ENCODE assay signal across 8 mouse cellular contexts in the genomic region with DNA sequence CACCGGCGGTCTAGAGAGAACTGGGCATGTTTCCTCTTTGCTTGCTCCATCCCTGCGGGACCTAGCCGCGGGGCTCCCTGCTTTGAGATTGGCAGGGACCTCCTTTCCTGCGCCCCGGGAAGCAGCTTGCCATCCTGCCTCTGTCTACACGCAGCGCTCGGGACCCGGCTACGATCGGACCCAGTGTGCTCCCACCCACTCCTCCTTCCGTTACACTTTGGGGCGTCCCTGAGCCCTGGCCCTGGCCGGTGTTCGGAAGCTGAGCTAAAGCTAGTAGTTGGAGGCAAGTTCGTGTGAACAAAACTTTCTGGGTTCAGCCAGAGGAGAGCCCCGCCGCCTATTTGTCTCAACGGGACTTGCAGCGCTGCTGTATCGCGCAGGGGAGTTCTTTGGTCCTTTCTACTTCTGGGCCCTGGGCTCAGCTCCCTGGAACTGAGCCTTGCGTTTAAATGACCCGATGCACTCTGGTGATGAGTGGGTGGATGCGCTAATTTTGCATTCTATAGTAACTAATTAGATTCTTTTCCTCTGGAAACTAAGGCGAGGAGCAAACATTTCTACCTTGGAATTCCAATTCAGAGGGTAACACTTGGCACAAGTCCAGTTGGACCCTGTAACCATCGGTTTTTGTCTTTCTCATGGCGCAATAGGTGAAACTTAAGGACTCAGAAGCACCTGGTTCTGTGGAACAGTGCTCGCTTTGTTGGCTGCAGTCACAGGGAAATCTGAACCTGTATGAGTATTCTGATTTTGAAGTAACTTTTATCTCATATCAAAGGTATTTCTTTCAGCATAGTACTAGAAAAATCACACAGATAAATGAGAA. TPM values are rescaled to one million over a fixed set of nuclear protein-coding genes. Genes with fewer than 3 reads are reported as not detected.
DNase-seq lines count a peak whose midpoint lies in the region; ATAC-seq and TF ChIP-seq lines count a peak whose summit lies in the region.

No protein-coding gene starts in this region.

- TF ChIP-seq CTCF in liver, adult 2 months (IDR thresholded peaks at IDR 0.05; ENCODE audit: low read depth, low read length) = no peak

- H3K27ac ChIP-seq in intestine, embryonic 16.5 days (ENCODE audit: low read length) = peak overlapping the region; percentile 89
- H3K27ac ChIP-seq in liver, adult 2 months (replicated peaks; ENCODE audit: insufficient read depth, low read depth, low read length) = no peak overlapping the region
- H3K27ac ChIP-seq in midbrain, embryonic 15.5 days = peak overlapping the region; percentile 74

- no peaks in the 10 kb centered on the region for H3K79me2 ChIP-seq in liver, adult 2 months (ENCODE audit: control insufficient read depth, insufficient read depth, low read length)

- H3K4me3 ChIP-seq in erythroblast, embryonic 14.5 days (replicated peaks) = peak overlapping the region; percentile 55
- peak overlapping the region; percentile 87 for H3K4me3 ChIP-seq in intestine, embryonic 16.5 days (ENCODE audit: low read length)
- peak overlapping the region; percentile 81 for H3K4me3 ChIP-seq in liver, adult 2 months (ENCODE audit: insufficient read depth, low read depth, low read length)
- H3K4me3 ChIP-seq in midbrain, embryonic 15.5 days = peak overlapping the region; percentile 96

- no peaks in the 10 kb centered on the region for H3K36me3 ChIP-seq in erythroblast, embryonic 14.5 days (ENCODE audit: control insufficient read depth)
- H3K36me3 ChIP-seq in intestine, embryonic 16.5 days (ENCODE audit: control insufficient read depth, insufficient read depth, low read length) = no peaks in the 10 kb centered on the region
- H3K36me3 ChIP-seq in liver, adult 2 months (ENCODE audit: control insufficient read depth, insufficient read depth, low read length) = no peaks in the 10 kb centered on the region
- H3K36me3 ChIP-seq in midbrain, embryonic 15.5 days (replicated peaks) = no peaks in the 10 kb centered on the region

- no peak for ATAC-seq in erythroblast, adult 5-6 weeks (replicated peaks; ENCODE audit: low FRiP score, poor library complexity, severe bottlenecking)
- ATAC-seq in common myeloid progenitor, adult 5-6 weeks (replicated peaks; ENCODE audit: low read depth, poor library complexity, severe bottlenecking) = peak; percentile 53
- peak; percentile 57 for ATAC-seq in intestine, embryonic 16.5 days
- ATAC-seq in midbrain, embryonic 15.5 days (replicated peaks) = peak; percentile 83

- 1% methylated on average over 31 of the region's 31 CpGs for WGBS in intestine, embryonic 16.5 days
- 5% methylated on average over 31 of the region's 31 CpGs for WGBS in liver, adult 2 months
- WGBS in midbrain, embryonic 15.5 days = 3% methylated on average over 31 of the region's 31 CpGs

- peak overlapping the region; percentile 68 for H3K4me2 ChIP-seq in intestine, embryonic 16.5 days (ENCODE audit: low read depth, low read length)
- H3K4me2 ChIP-seq in midbrain, embryonic 15.5 days = peak overlapping the region; percentile 97

- peak; percentile 33 to 65 for DNase-seq in gastrocnemius, postnatal 4 days (ENCODE audit: low spot score in 2 of 2)
- no peak for DNase-seq in liver, adult 2 months (ENCODE audit: extremely low read depth, low read depth, low spot score)
- peak; percentile 16 to 30 for DNase-seq in thymus, adult 18-20 months

- H3K9ac ChIP-seq in intestine, embryonic 16.5 days (ENCODE audit: low read depth, low read length) = peak overlapping the region; percentile 86
- H3K9ac ChIP-seq in liver, adult 2 months (ENCODE audit: low read depth, low read length) = peak overlapping the region; percentile 62
- H3K9ac ChIP-seq in midbrain, embryonic 15.5 days = peak overlapping the region; percentile 84

- H3K9me3 ChIP-seq in erythroblast, embryonic 14.5 days (ENCODE audit: control insufficient read depth, low read length) = no peaks in the 10 kb centered on the region
- no peaks in the 10 kb centered on the region for H3K9me3 ChIP-seq in intestine, embryonic 16.5 days (ENCODE audit: control insufficient read depth, low read length)
- no peaks in the 10 kb centered on the region for H3K9me3 ChIP-seq in midbrain, embryonic 15.5 days

- H3K27me3 ChIP-seq in erythroblast, embryonic 14.5 days (ENCODE audit: control insufficient read depth) = peaks cover 20% of the 10 kb centered on the region
- no peaks in the 10 kb centered on the region for H3K27me3 ChIP-seq in intestine, embryonic 16.5 days (replicated peaks; ENCODE audit: control insufficient read depth, insufficient read depth, low read length)
- H3K27me3 ChIP-seq in liver, adult 2 months (ENCODE audit: control insufficient read depth, insufficient read depth, low read length) = peaks cover 5% of the 10 kb centered on the region
- no peaks in the 10 kb centered on the region for H3K27me3 ChIP-seq in midbrain, embryonic 15.5 days (replicated peaks)

- TF ChIP-seq POLR2A in liver, adult 2 months (IDR thresholded peaks at IDR 0.05; ENCODE audit: extremely low read depth, insufficient read depth, low read length) = no peak

- peaks cover 10% of the 10 kb centered on the region for H3K4me1 ChIP-seq in erythroblast, embryonic 14.5 days (ENCODE audit: control insufficient read depth)
- peaks cover 15% of the 10 kb centered on the region for H3K4me1 ChIP-seq in intestine, embryonic 16.5 days (ENCODE audit: control insufficient read depth, insufficient read depth, low read length)
- no peaks in the 10 kb centered on the region for H3K4me1 ChIP-seq in liver, adult 2 months (ENCODE audit: control insufficient read depth, insufficient read depth, low read length)
- H3K4me1 ChIP-seq in midbrain, embryonic 15.5 days = peaks cover 11% of the 10 kb centered on the region

RNA-seq across cellular contexts. Expression of a gene that starts 0.8 kb away (rescaled TPM):
- polyA plus RNA-seq in erythroblast, embryonic 14.5 days (2012) = not detected in 2 replicates
- not detected in 2 replicates for total RNA-seq in erythroblast, adult 5-6 weeks (2015; ENCODE audit: low replicate concordance)
- not detected in 2 replicates for total RNA-seq in erythroblast, adult 5-6 weeks (2017; ENCODE audit: low replicate concordance)
- total RNA-seq in common myeloid progenitor, adult 5-6 weeks (2017) = 4.6 and 5.3 TPM in 2 replicates
- 10 to 100 TPM; 26.2 to 31.4 TPM for total RNA-seq in gastrocnemius, postnatal 4 days (2021)
- 42.0 and 42.2 TPM in 2 replicates for polyA plus RNA-seq in intestine, embryonic 16.5 days (2015; fragmentation: Nextera tagmentation; extraction: Ambion mirVana)
- 1.1 and 1.7 TPM in 2 replicates for total RNA-seq in liver, adult 2 months (2014; rRNA removed)
- polyA plus RNA-seq in liver, adult 2 months (2012; rRNA removed) = 0.14 and 0.26 TPM in 2 replicates
- polyA plus RNA-seq in midbrain, embryonic 15.5 days (2015; fragmentation: Nextera tagmentation; extraction: Ambion mirVana) = 11.0 and 11.8 TPM in 2 replicates
